Mouse (Mus musculus) gastrocnemius, adult 2 months (tissue): ENCODE results near the gene Mertk. TPM values are rescaled to one million over a fixed set of nuclear protein-coding genes. Genes with fewer than 3 reads are reported as not detected.
A peak's percentile ranks its signal among the peaks of the same experiment; 100 is the strongest.

Experiments used
- DNase-seq: peaks from one replicate; pipeline ENCODE4 v3.0.0; 2022
- H3K27ac ChIP-seq: fragments of 200-600 bp; 2 replicates; pipeline ENCODE4 v1.8.1; 2022; ENCODE audit warnings: mild to moderate bottlenecking
- H3K4me3 ChIP-seq: fragments of 200-600 bp; 2 replicates; pipeline ENCODE4 v1.8.1; 2022; ENCODE audit warnings: mild to moderate bottlenecking, moderate library complexity
- CTCF ChIP-seq: fragments of 200-600 bp; IDR thresholded peaks from 2 replicates; pipeline ENCODE4 v1.8.1; 2022; ENCODE audit warnings: antibody characterized with exemption, mild to moderate bottlenecking, moderate library complexity
- intact Hi-C: fragments of 180-260 bp; cut with DNase I; formaldehyde crosslinking; loops from one replicate; pipeline ENCODE4 v1.15.1; 2025
- total RNA-seq, 2 experiments: library from RNA; stranded (reverse); gene quantifications; 2 replicates each; pipeline ENCODE4 v1.2.3; 2021

Gene Mertk
- total RNA-seq, 2 experiments from 2014 or later: 1.6 to 3.5 TPM

DNA sequence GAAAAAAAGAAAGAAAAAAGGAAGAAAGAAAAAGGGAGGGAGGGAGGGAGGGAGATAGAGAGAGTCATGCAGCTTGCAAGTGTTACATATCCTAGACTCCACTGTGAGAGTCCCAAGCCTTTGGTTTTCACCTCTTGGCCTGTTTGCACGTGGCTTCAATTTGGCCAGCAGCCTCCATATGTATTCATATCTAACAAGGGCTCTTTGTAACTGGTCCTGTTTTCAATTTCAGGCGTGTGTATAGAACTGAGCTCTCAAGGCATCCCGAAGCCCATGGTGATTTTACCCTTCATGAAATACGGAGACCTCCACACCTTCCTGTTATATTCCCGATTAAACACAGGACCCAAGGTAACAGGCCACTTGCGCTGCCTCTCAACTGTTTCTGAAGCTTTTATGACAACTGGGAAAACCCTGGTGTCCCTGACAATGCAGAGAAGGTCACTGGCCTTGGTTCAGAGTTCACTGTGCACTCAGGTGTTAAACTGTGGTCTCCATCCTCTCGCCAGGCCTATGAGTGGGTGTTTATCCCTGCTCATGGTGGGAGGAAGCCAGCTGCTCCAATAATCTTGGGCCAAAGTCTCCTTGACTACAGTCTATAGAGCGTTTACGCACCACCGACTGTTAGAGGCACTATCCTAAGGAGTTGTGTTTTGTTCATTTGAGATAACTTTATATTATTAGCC is 85.0 kb downstream of the Mertk start:
- TF ChIP-seq CTCF: no peak
- Histone ChIP-seq H3K27ac (no peak overlapping the region), H3K4me3 (no peak overlapping the region)
- DNase-seq: no peak
- intact Hi-C loops: no loop called here

DNA sequence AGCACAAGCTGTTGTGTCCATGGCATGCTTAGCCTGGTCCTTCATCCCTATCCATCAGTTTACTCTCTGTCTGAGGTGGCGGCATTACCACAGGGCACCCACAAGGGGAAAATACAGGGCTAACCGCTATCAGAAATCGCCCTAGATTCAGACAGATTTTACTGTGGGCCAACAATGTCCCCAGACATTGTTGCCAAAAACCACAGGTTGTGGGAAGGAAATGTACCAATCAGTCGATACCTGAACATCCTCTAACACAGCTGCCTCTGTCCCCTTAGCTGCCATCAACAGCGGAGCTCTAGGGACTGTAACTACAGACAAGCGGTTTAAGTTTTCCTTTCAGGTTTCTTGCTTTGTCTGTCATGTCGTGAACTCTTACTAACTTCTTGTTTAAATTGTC is 86.1 kb downstream of the Mertk start:
- TF ChIP-seq CTCF: no peak
- no peak for DNase-seq
- no peak overlapping the region for H3K27ac ChIP-seq
- intact Hi-C loops: no loop called here
- no peak overlapping the region for H3K4me3 ChIP-seq

DNA sequence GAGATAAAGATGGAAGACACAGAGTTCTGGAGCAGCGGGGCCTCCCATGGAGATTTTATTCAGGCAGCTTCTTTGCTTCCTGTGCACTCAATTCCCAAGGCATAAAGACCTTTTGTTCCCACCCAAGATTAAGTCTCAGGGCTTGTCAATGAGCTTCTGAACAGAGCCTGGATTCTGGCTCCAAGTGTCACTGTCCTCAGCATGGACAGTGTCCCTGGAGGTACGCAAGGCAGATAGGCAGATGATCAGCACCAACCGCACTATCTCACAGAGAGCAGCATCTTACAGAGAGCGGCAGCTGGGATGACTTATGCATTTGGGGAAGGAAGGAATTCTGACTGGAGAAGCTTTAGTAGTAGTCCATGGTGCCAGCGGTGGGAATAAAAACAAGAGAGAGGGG is 87.6 kb downstream of the Mertk start:
- Histone ChIP-seq H3K27ac (no peak overlapping the region), H3K4me3 (no peak overlapping the region)
- no peak for DNase-seq
- TF ChIP-seq CTCF: no peak
- intact Hi-C loops: no loop called here

DNA sequence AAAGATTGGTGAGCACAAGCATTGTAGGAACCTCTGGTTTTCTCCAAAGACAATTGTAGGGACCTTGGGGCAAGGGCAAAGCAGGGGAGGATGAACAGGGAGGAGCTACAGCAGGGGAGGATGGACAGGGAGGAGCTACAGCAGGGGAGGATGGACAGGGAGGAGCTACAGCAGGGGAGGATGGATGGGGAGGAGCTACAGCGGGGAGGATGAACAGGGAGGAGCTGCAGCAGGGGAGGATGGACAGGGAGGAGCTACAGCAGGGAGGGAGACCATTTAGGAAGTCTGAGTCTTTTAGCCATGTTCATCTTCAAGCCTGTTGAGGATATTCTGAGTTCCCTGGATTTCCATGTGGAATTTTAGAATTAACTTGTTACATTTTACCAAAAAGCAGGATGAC is 88.0 kb downstream of the Mertk start:
- no peak overlapping the region for H3K27ac ChIP-seq
- TF ChIP-seq CTCF: no peak
- H3K4me3 ChIP-seq: no peak overlapping the region
- no peak for DNase-seq
- intact Hi-C loops: no loop called here

DNA sequence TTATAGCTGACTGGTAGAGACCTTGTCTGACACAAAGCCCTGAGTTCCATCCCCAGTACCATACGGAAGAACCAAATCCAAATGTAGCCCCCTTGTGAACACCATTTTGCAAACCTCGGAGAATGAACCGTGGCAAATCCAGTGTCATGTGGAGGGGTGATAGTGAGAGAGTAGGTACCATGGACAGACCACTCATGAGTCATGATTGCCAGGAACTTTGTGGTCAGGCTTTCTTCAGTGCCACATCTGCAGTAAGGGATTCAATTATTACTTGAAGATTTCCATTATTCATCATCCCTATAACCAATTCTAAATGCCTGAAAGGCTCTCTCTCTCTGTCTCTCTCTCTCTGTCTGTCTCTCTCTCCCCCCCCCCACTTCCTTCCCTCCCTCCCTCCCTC is 89.0 kb downstream of the Mertk start:
- intact Hi-C loops: no loop called here
- no peak overlapping the region for H3K27ac ChIP-seq
- no peak for DNase-seq
- no peak overlapping the region for H3K4me3 ChIP-seq
- TF ChIP-seq CTCF: no peak

DNA sequence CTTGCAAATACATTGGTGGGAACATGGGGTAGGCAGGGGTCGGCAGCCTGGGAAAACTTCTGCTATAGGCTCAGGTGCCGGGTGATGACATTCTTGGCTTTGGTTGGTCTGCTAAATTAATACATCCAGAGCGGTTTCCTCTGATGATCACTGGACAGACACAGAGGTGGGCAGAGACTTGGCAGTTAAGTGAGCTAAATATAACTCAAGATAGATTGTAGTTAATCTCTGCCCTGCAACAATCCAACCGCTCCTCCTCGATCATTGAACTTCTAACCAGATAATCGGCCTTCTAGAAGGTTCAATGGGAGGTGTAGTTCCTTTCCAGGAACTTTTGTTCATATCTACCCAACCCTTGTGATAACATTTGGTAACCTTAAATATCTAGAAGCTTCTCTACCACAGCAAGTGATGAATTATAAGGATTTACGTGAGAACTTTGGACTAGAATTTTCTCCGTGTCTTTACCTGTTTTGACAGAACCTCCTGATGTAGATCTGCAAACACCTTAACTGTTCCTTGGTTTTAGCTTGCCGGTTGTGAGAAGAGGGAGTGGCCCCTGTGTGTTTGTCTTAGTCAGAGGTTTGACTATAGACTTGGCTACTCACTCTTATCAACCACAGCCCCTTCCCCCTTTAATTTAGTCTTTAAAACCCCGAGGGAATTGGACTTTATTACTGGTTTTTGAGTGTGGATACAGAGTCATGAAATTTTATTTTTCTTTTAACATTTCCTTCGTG is 92.3 kb downstream of the Mertk start:
- intact Hi-C loops: no loop called here
- H3K4me3 ChIP-seq: no peak overlapping the region
- DNase-seq: no peak
- no peak for TF ChIP-seq CTCF
- no peak overlapping the region for H3K27ac ChIP-seq

DNA sequence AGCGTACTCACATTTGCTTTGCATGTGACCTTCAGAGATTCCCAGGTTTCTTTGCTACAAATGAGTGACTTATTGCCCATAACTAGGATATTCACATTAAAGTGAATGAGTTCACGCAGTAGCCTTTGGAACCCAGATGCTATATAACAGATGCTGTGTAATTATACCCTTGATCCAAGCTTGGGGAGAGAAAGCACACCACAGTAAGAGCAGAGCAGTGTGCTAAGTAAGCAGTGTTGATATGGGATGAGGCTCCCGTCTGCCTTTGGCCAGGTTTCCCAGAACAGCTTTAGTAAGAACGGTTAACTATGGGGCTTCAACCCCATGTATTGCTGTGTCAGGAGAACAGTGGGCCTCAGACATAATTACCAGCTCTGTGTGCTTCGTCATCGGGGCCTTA is 95.2 kb downstream of the Mertk start:
- intact Hi-C loops: no loop called here
- no peak overlapping the region for H3K4me3 ChIP-seq
- DNase-seq: no peak
- no peak for TF ChIP-seq CTCF
- no peak overlapping the region for H3K27ac ChIP-seq

DNA sequence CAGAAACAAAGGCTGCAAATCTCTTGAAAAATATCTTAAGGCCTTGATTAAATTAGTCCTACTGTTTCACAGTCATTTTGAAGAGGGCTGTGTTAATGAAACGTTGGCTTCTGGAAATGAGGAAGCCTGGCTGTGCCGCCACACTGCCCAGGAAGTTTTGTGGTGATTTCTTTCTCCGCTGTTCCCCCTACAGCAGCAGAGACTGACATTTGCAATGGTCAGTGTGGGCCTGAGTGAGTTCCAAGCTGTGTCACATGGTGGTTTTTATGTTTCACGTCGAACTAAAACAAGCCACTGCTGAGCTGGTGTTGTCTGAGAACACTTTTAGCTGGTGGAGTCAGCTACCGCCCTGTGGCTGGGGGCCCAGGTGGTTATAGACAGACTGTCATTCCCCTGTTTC is 97.7 kb downstream of the Mertk start:
- H3K4me3 ChIP-seq: no peak overlapping the region
- intact Hi-C loops: no loop called here
- DNase-seq: peak; percentile 33
- peak overlapping the region; percentile 62 for H3K27ac ChIP-seq
- no peak for TF ChIP-seq CTCF

DNA sequence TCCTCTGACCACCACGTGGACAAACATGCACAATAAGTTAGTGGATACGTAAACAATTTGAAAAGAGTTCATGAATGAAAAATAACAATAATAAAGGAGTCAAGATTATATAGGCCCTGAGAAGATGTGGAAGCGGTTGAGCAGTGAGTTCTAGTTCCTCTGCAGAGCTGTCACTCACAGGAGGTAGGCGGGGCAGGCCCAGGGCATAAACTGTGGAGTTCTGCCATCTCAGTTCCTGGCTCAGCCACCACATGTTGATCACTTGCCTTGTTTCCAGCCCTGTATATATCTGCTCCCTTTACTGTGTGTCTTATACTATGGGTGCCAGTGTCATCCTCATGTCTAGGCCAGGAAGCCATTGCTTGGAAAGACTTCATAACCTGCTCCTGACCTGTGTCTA is 104.7 kb downstream of the Mertk start:
- no peak for DNase-seq
- no peak overlapping the region for H3K4me3 ChIP-seq
- intact Hi-C loops: no loop called here
- no peak overlapping the region for H3K27ac ChIP-seq
- no peak for TF ChIP-seq CTCF

DNA sequence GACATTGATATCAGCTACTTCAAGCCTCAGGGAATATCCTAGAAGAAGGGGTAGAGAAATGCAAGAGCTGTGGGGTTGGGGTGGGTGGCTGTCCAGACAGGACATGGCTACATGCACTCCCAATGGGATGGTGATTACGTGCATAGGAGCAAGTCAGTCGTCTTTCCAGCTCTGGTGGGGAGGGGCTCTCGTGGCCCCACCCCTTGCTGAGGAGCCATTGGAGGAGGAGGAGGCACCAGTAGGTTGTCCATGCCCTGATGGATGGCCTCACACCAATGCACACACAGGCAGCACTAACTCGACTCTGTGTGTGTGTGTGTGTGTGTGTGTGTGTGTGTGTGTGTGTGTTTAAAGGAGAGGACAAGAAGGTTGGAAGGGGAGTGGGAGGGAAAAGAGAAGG is 106.6 kb downstream of the Mertk start:
- no peak overlapping the region for H3K27ac ChIP-seq
- DNase-seq: no peak
- H3K4me3 ChIP-seq: no peak overlapping the region
- intact Hi-C loops: no loop called here
- no peak for TF ChIP-seq CTCF

DNA sequence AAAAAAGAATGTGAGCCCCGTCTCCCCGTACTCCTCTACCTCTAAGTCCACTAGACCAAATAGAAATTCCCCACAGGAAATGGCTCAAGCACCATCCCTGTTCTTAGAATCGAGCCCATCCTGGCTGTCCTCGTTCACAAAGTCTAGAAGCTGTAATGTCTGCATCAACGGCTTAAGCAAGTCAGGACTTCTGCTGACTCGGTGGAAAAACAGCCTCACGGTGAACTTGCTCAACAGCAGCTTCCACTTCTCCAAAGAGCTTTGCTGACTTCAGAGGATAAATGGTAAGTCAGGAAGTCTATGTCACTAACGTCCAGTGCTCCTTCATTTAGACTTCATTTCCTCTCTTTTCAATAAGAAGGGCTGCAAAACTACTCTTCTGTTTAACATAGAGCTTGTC is 107.8 kb downstream of the Mertk start:
- intact Hi-C loops: no loop called here
- peak; percentile 29 for DNase-seq
- no peak for TF ChIP-seq CTCF

DNA sequence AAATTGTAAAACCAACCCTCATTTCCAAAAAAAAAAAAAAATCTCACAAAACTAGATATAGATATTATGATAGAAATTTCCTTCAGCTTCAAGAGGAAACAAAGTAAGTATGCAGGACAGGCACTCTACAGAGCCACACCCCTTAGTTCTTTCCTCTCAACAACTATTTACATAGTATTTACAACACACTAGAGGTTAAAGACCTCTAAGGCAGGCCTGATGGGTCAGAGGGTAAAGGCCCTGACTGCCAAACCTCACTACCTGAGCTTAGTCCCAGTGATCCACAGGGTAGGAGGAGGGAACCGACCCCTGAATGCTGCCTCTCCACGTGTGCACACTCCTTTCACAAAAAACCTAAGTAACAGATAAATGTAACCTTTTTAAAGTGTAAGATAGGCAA is 114.0 kb downstream of the Mertk start:
- Histone ChIP-seq H3K4me3 (no peak overlapping the region), H3K27ac (no peak overlapping the region)
- intact Hi-C loops: no loop called here
- TF ChIP-seq CTCF: no peak
- no peak for DNase-seq

More for the DNA sequence above, 107.8 kb downstream of the Mertk start:
- Histone ChIP-seq H3K4me3 (no peak overlapping the region), H3K27ac (no peak overlapping the region)

DNA sequence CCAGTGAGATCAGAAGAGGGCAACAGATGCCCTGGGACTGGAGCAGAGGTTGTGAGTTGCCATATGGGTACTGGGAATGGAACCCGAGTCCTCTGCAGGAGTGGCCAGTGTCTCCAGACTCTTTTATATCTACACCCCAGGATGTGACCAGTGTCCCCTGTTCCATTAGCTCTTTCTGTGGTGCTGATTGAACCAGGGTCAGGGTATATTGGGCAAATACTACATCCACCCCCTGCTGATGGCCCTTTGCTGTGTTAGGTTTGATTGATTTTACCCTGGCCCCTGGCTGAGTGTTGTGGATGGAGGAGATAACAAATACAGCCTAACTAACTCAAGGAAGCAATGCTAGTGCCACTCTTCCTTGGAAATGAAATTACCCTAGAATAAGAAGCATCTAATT is 117.6 kb downstream of the Mertk start:
- no peak overlapping the region for H3K27ac ChIP-seq
- intact Hi-C loops: loop anchor here (5.0 kb wide), 1 partner anchor 69 kb away; no protein-coding TSS in a partner anchor

DNA sequence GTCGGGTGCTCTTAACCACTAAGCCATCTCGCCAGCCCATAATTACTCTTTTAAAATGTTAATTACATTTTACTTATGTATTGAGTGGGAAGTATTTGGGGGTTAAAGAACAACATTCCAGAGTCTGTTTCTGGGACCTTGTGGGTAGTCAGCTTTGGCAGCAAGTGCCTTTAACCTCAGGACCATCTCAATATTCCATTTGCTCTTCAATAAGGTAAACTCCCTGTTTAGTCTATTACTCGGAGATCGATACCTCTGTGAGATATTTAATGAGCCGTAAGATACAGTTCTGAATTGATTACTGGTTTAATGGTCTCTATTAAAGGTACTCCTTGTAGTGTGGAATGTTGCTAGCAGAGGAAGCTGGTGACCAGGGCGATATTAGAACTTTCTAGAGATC is 118.2 kb downstream of the Mertk start:
- H3K4me3 ChIP-seq: peak overlapping the region; percentile 98
- no peak for TF ChIP-seq CTCF
- H3K27ac ChIP-seq: peak overlapping the region; percentile 93
- intact Hi-C loops: loop anchor here (1.0 to 5.0 kb wide), 2 partner anchors 70 to 119 kb away; partner anchors contain the start of gene Mertk
- DNase-seq: no peak

More for the DNA sequence above, 117.6 kb downstream of the Mertk start:
- no peak for TF ChIP-seq CTCF
- no peak for DNase-seq
- H3K4me3 ChIP-seq: no peak overlapping the region
